Mouse (Mus musculus): ENCODE measurements around the gene Zkscan2.

Gene Zkscan2

DNA sequence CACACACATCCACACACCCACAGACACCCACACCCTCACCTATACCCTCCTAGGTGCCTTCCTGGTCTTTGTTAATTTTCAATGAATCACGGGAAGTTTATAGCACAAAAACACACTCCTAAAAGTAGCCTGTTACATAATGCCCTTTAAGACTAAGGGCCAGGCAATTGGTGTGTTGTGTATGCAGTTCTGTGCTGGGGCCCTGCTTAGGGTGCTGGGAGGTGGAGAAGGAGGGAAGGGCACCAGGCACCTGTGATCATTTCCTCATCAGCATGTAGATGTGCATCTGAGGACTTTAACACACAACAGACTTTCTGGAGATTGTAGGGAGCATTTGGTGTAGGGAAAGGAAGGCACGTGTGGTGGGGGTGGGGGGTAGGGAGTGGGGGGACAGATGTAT is 51.5 kb downstream of the Zkscan2 start:
- in situ Hi-C loops (cut with MseI, MboI) = no loop called here

- in situ Hi-C loops (cut with MseI, MboI) = no loop called here
These were observed 58.2 kb downstream of the Zkscan2 start for GRCm38 (mm10) chr7:123442079-123442478.

DNA sequence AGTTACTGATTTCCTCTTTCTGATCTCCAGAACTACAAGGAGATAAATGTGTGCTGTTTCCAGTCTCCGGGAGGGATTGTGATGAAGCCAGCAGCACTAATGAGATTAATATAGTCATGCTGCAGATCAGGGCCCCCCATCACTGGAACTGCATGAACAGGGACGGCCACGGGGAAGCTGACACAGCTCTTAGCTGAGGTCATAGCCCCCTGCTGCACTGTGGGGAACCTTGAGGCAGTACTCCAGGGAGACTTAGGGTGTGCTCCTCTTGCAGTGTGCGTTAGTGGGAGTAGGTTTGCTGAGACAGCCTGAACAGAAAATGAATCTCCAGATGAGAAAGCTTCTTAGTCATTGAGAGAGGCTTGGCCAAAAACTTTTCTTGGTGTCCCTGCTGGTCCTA is 69.0 kb downstream of the Zkscan2 start:
- in situ Hi-C loops (cut with MseI, MboI) = no loop called here

DNA sequence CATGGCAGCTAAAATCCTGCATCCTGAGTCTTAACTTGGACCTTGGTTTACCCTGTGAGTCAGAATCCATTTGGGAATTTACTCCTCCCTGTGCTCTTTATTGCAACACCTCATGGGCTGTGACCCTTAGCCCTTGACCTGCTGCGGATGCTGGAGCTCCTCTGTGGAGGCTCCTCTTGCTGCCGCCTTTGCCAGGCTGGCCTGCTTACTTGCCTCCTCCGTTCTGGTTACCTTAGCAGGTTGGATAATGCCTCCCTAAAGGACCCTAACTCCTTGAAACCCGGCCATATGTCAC is 69.9 kb downstream of the Zkscan2 start:
- in situ Hi-C loops (cut with MseI, MboI) = no loop called here

- in situ Hi-C loops (cut with MseI, MboI) = no loop called here
These were observed 70.4 kb downstream of the Zkscan2 start for GRCm38 (mm10) chr7:123429624-123430410.

Measured in mouse trophoblast stem cell (cell line).